Mouse (Mus musculus) cerebellum, postnatal 4 days (tissue): ENCODE results near the gene Slc25a16.
A peak's percentile ranks its signal among the peaks of the same experiment; 100 is the strongest.

ENCODE experiments used
- DNase-seq, 2 experiments: peaks; one replicate each; pipeline ENCODE4 v3.0.0; 2022; ENCODE audit warnings: low spot score in 2 of 2, mixed read lengths in 1 of 2

Gene Slc25a16

GRCm38 (mm10) chr10:62919925-62920765, at the start of gene Slc25a16:
TSS of gene Slc25a16 (plus strand) at chr10:62920633.
- DNase-seq, result peak; percentile 88 to 96

- DNase-seq, result no peak
Measured at GRCm38 (mm10) chr10:62874828-62875227, 45.6 kb upstream of the Slc25a16 start.

GRCm38 (mm10) chr10:62875565-62875964, 44.9 kb upstream of the Slc25a16 start:
- DNase-seq, result no peak

GRCm38 (mm10) chr10:62878056-62878455, 42.4 kb upstream of the Slc25a16 start:
- DNase-seq, result no peak

GRCm38 (mm10) chr10:62881211-62881610, 39.2 kb upstream of the Slc25a16 start:
- no peak for DNase-seq

GRCm38 (mm10) chr10:62883933-62884372, 36.5 kb upstream of the Slc25a16 start:
- DNase-seq, result no peak

GRCm38 (mm10) chr10:62884517-62884916, 35.9 kb upstream of the Slc25a16 start:
- no peak for DNase-seq

- no peak for DNase-seq
Measured at GRCm38 (mm10) chr10:62885460-62885859, 35.0 kb upstream of the Slc25a16 start.

- DNase-seq, result no peak
Measured at GRCm38 (mm10) chr10:62885969-62886798, 34.2 kb upstream of the Slc25a16 start.

- peak; percentile 35 to 73 for DNase-seq
Measured at GRCm38 (mm10) chr10:62886799-62887591, 33.4 kb upstream of the Slc25a16 start.

GRCm38 (mm10) chr10:62891025-62891424, 29.4 kb upstream of the Slc25a16 start:
- DNase-seq, result no peak

GRCm38 (mm10) chr10:62892549-62893232, 27.7 kb upstream of the Slc25a16 start:
- DNase-seq, result no peak

GRCm38 (mm10) chr10:62893356-62893884, 27.0 kb upstream of the Slc25a16 start:
- DNase-seq, result no peak

- DNase-seq, result no peak
Measured at GRCm38 (mm10) chr10:62894447-62894846, 26.0 kb upstream of the Slc25a16 start.

GRCm38 (mm10) chr10:62895386-62895785, 25.0 kb upstream of the Slc25a16 start:
- DNase-seq, result no peak

GRCm38 (mm10) chr10:62896035-62896434, 24.4 kb upstream of the Slc25a16 start:
- no peak for DNase-seq

- no peak for DNase-seq
Measured at GRCm38 (mm10) chr10:62896774-62897173, 23.7 kb upstream of the Slc25a16 start.

GRCm38 (mm10) chr10:62897437-62897836, 23.0 kb upstream of the Slc25a16 start:
- DNase-seq, result no peak

GRCm38 (mm10) chr10:62898061-62898460, 22.4 kb upstream of the Slc25a16 start:
- no peak for DNase-seq

GRCm38 (mm10) chr10:62900144-62900543, 20.3 kb upstream of the Slc25a16 start:
- no peak for DNase-seq

- no peak for DNase-seq
Measured at GRCm38 (mm10) chr10:62901826-62902225, 18.6 kb upstream of the Slc25a16 start.
